Mouse (Mus musculus) embryonic facial prominence, embryonic 10.5 days (tissue): ENCODE results near the gene Tcf7l2. TPM values are rescaled to one million over a fixed set of nuclear protein-coding genes. Genes with fewer than 3 reads are reported as not detected.

Source experiments
- DNase-seq: peaks from one replicate; pipeline ENCODE4 v3.0.0-alpha.2; 2017; ENCODE audit warnings: low spot score
- H3K27ac ChIP-seq: fragments of 300-500 bp; sonication (generic); replicated peaks from 2 replicates; pipeline ENCODE4 v1.5.1; 2016; ENCODE audit warnings: mild to moderate bottlenecking
- H3K27me3 ChIP-seq: fragments of 300-500 bp; sonication (generic); replicated peaks from 2 replicates; pipeline ENCODE4 v1.6.1; 2016; ENCODE audit warnings: low read depth, mild to moderate bottlenecking; ENCODE audit not compliant: poor library complexity, severe bottlenecking
- H3K36me3 ChIP-seq: fragments of 300-500 bp; sonication (generic); replicated peaks from 2 replicates; pipeline ENCODE4 v1.6.1; 2016; ENCODE audit warnings: mild to moderate bottlenecking, moderate library complexity
- H3K4me1 ChIP-seq: fragments of 300-500 bp; sonication (generic); 2 replicates; pipeline ENCODE4 v1.6.1; 2016
- H3K4me3 ChIP-seq: fragments of 300-500 bp; sonication (generic); 2 replicates; pipeline ENCODE4 v1.5.1; 2016; ENCODE audit warnings: mild to moderate bottlenecking, moderate library complexity
- H3K9me3 ChIP-seq: fragments of 300-500 bp; sonication (generic); 2 replicates; pipeline ENCODE4 v1.6.1; 2016; ENCODE audit warnings: mild to moderate bottlenecking
- WGBS: fragments of 180-500 bp; shearing (Covaris S2); methylation state at CpG from one replicate; pipeline ENCODE4 v1.1.7; 2016; 5-methylcytosine and 5-hydroxymethylcytosine counted together
- polyA plus RNA-seq: library from polyadenylated mRNA; unstranded; fragments of >200 nt; fragmentation: Nextera tagmentation; extraction: Ambion mirVana; gene quantifications from 2 replicates; pipeline ENCODE4 v1.2.1, GENCODE M21; 2016

Gene Tcf7l2
- polyA plus RNA-seq, 1 experiment from 2014 or later: 111 TPM

GRCm38 (mm10) chr19:55895317-55895716 is 153.7 kb downstream of the Tcf7l2 start:
- H3K36me3 ChIP-seq: no peaks in the 10 kb centered on the region
- H3K4me1 ChIP-seq: peaks cover 74% of the 10 kb centered on the region
- no peaks in the 10 kb centered on the region for H3K9me3 ChIP-seq
- WGBS: 0% methylated on average over 27 of the region's 27 CpGs
- peak overlapping the region; percentile 66 for H3K27ac ChIP-seq
- peaks cover 33% of the 10 kb centered on the region for H3K27me3 ChIP-seq
- peak; percentile 84 for DNase-seq
- H3K4me3 ChIP-seq: peak overlapping the region; percentile 51

- 9% methylated on average over 4 of the region's 4 CpGs for WGBS
- Histone ChIP-seq H3K9me3 (no peaks in the 10 kb centered on the region), H3K36me3 (no peaks in the 10 kb centered on the region), H3K27me3 (peaks cover 33% of the 10 kb centered on the region), H3K4me3 (peak overlapping the region; percentile 51), H3K4me1 (peaks cover 80% of the 10 kb centered on the region), H3K27ac (peak overlapping the region; percentile 66)
- DNase-seq: no peak
Measured at GRCm38 (mm10) chr19:55895807-55896420, 154.3 kb downstream of the Tcf7l2 start.

GRCm38 (mm10) chr19:55896629-55897028 is 155.0 kb downstream of the Tcf7l2 start:
- Histone ChIP-seq H3K27me3 (peaks cover 33% of the 10 kb centered on the region), H3K27ac (peak overlapping the region; percentile 2), H3K4me1 (peaks cover 86% of the 10 kb centered on the region), H3K9me3 (no peaks in the 10 kb centered on the region), H3K36me3 (no peaks in the 10 kb centered on the region), H3K4me3 (peak overlapping the region; percentile 36)
- WGBS: 3% methylated on average over 10 of the region's 10 CpGs
- peak; percentile 67 for DNase-seq

GRCm38 (mm10) chr19:55902573-55903385 is 161.2 kb downstream of the Tcf7l2 start:
- peak overlapping the region; percentile 48; the same call in 1 of the 2 replicates for H3K27ac ChIP-seq
- H3K27me3 ChIP-seq: peaks cover 18% of the 10 kb centered on the region

GRCm38 (mm10) chr19:55909039-55909438 is 167.4 kb downstream of the Tcf7l2 start:
- H3K4me3 ChIP-seq: no peak overlapping the region
- peak; percentile 41 for DNase-seq
- WGBS: 59% methylated on average over 7 of the region's 7 CpGs
- peaks cover 6% of the 10 kb centered on the region; the same call in 1 of the 2 replicates for H3K9me3 ChIP-seq
- peaks cover 7% of the 10 kb centered on the region; the same call in 1 of the 2 replicates for H3K27me3 ChIP-seq
- H3K4me1 ChIP-seq: peaks cover 12% of the 10 kb centered on the region
- H3K27ac ChIP-seq: no peak overlapping the region
- H3K36me3 ChIP-seq: peaks cover 62% of the 10 kb centered on the region

More at GRCm38 (mm10) chr19:55902573-55903385, 161.2 kb downstream of the Tcf7l2 start:
- WGBS: 53% methylated on average over 12 of the region's 12 CpGs
- no peaks in the 10 kb centered on the region for H3K9me3 ChIP-seq
- H3K36me3 ChIP-seq: 0 out of 2 replicates have a peak, but pooled peaks cover 5% of the 10 kb centered on the region
- DNase-seq: no peak
- peaks cover 64% of the 10 kb centered on the region for H3K4me1 ChIP-seq
- H3K4me3 ChIP-seq: no peak overlapping the region

- no peak overlapping the region for H3K27ac ChIP-seq
- no peak overlapping the region for H3K4me3 ChIP-seq
- H3K36me3 ChIP-seq: peaks cover 83% of the 10 kb centered on the region
- H3K9me3 ChIP-seq: peaks cover 6% of the 10 kb centered on the region; the same call in 1 of the 2 replicates
- no peak for DNase-seq
- H3K4me1 ChIP-seq: peaks cover 7% of the 10 kb centered on the region
- 93% methylated on average over 8 of the region's 8 CpGs for WGBS
- no peaks in the 10 kb centered on the region for H3K27me3 ChIP-seq
Measured at GRCm38 (mm10) chr19:55911941-55912340, 170.3 kb downstream of the Tcf7l2 start.

GRCm38 (mm10) chr19:55912813-55913212 is 171.2 kb downstream of the Tcf7l2 start:
- WGBS: 92% methylated on average over 8 of the region's 8 CpGs
- Histone ChIP-seq H3K27ac (no peak overlapping the region), H3K36me3 (peaks cover 91% of the 10 kb centered on the region), H3K27me3 (no peaks in the 10 kb centered on the region), H3K4me1 (peaks cover 7% of the 10 kb centered on the region), H3K4me3 (no peak overlapping the region), H3K9me3 (peaks cover 6% of the 10 kb centered on the region; the same call in 1 of the 2 replicates)
- DNase-seq: no peak

- Histone ChIP-seq H3K9me3 (peaks cover 6% of the 10 kb centered on the region; the same call in 1 of the 2 replicates), H3K36me3 (peaks cover 85% of the 10 kb centered on the region)
- WGBS: 75% methylated on average over 10 of the region's 10 CpGs
Measured at GRCm38 (mm10) chr19:55913585-55913984, 172.0 kb downstream of the Tcf7l2 start.

GRCm38 (mm10) chr19:55914614-55915211 is 173.1 kb downstream of the Tcf7l2 start:
- WGBS: 90% methylated on average over 20 of the region's 20 CpGs
- no peaks in the 10 kb centered on the region for H3K27me3 ChIP-seq

More at GRCm38 (mm10) chr19:55913585-55913984, 172.0 kb downstream of the Tcf7l2 start:
- Histone ChIP-seq H3K27ac (no peak overlapping the region), H3K4me3 (no peak overlapping the region), H3K27me3 (no peaks in the 10 kb centered on the region), H3K4me1 (peaks cover 7% of the 10 kb centered on the region)
- DNase-seq: no peak

GRCm38 (mm10) chr19:55915506-55915905 is 173.9 kb downstream of the Tcf7l2 start:
- Histone ChIP-seq H3K4me1 (peaks cover 4% of the 10 kb centered on the region), H3K9me3 (peaks cover 6% of the 10 kb centered on the region; the same call in 1 of the 2 replicates), H3K27me3 (no peaks in the 10 kb centered on the region), H3K27ac (no peak overlapping the region), H3K4me3 (no peak overlapping the region), H3K36me3 (peaks cover 85% of the 10 kb centered on the region)
- WGBS: 86% methylated on average over 7 of the region's 7 CpGs
- DNase-seq: no peak

More at GRCm38 (mm10) chr19:55914614-55915211, 173.1 kb downstream of the Tcf7l2 start:
- H3K9me3 ChIP-seq: peaks cover 6% of the 10 kb centered on the region; the same call in 1 of the 2 replicates
- H3K4me3 ChIP-seq: no peak overlapping the region
- no peak for DNase-seq
- H3K36me3 ChIP-seq: peaks cover 85% of the 10 kb centered on the region
- peaks cover 4% of the 10 kb centered on the region for H3K4me1 ChIP-seq
- no peak overlapping the region for H3K27ac ChIP-seq

GRCm38 (mm10) chr19:55916211-55916610 is 174.6 kb downstream of the Tcf7l2 start:
- 94% methylated on average over 3 of the region's 3 CpGs for WGBS
- Histone ChIP-seq H3K27me3 (no peaks in the 10 kb centered on the region), H3K4me3 (no peak overlapping the region), H3K9me3 (peaks cover 6% of the 10 kb centered on the region; the same call in 1 of the 2 replicates), H3K27ac (no peak overlapping the region), H3K36me3 (peaks cover 85% of the 10 kb centered on the region), H3K4me1 (peaks cover 4% of the 10 kb centered on the region)
- no peak for DNase-seq

- peaks cover 85% of the 10 kb centered on the region for H3K36me3 ChIP-seq
- H3K4me3 ChIP-seq: no peak overlapping the region
- peak; percentile 47 for DNase-seq
- no peaks in the 10 kb centered on the region for H3K9me3 ChIP-seq
- 0 out of 2 replicates have a peak overlapping the region, but pooled peaks have one; percentile 20 for H3K27ac ChIP-seq
- WGBS: 44% methylated on average over 12 of the region's 12 CpGs
- peaks cover 14% of the 10 kb centered on the region for H3K4me1 ChIP-seq
- H3K27me3 ChIP-seq: no peaks in the 10 kb centered on the region
Measured at GRCm38 (mm10) chr19:55923789-55924426, 182.3 kb downstream of the Tcf7l2 start.
